ENCODE assay signal across 14 mouse cellular contexts in the genomic region with DNA sequence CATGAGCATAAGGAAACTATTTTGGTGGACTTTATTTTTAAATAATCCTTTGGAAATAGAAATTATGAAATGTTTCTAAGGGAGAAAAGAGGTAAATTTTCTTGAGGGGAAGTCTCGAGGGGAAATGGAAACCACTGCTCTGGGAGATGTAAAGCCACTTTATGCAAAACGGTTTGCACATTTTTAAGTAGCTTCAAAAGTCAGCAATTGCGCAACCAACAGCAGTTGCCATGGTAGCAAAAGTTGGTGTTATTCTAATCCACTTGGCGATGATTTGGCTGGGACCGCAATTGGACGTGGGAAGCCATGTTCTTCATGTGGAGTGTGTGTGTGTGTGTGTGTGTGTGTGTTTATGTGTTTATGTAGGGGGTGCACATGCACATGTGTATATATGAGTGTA. TPM values are rescaled to one million over a fixed set of nuclear protein-coding genes. Genes with fewer than 3 reads are reported as not detected.
DNase-seq lines count a peak whose midpoint lies in the region; ATAC-seq and TF ChIP-seq lines count a peak whose summit lies in the region.
"Had no signal": no experiment of that assay in that cellular context is flagged by ENCODE, and none has a peak within 500 bp of the region (broad histone marks: within the 10 kb centered on the region; RNA-seq: fewer than 3 reads in every experiment).

No protein-coding gene starts in this region.

- H3K4me3 ChIP-seq in lung, adult 2 months (replicated peaks; ENCODE audit: extremely low read depth, low read depth, low read length): no peak overlapping the region
- no peak overlapping the region for H3K4me3 ChIP-seq in lung, embryonic 14.5 days (ENCODE audit: low read depth, low read length)
- H3K4me3 ChIP-seq in hindbrain, embryonic 16.5 days (ENCODE audit: low read length): no peak overlapping the region
- H3K4me3 ChIP-seq in hindbrain, embryonic 12.5 days: no peak overlapping the region
- H3K4me3 ChIP-seq: embryonic facial prominence, embryonic 13.5 days; left cerebral cortex, adult 2 months; lung, embryonic 15.5 days had no signal

- H3K4me1 ChIP-seq in lung, adult 2 months (ENCODE audit: control insufficient read depth, insufficient read depth, low read length): no peaks in the 10 kb centered on the region
- no peaks in the 10 kb centered on the region; the same call in 1 of the 2 replicates for H3K4me1 ChIP-seq in lung, embryonic 14.5 days (ENCODE audit: insufficient read depth)
- 0 out of 2 replicates have a peak, but pooled peaks cover 4% of the 10 kb centered on the region for H3K4me1 ChIP-seq in hindbrain, embryonic 16.5 days (ENCODE audit: control insufficient read depth, insufficient read depth, low read depth, low read length)
- H3K4me1 ChIP-seq in hindbrain, embryonic 12.5 days: peaks cover 5% of the 10 kb centered on the region; the same call in 1 of the 2 replicates
- H3K4me1 ChIP-seq: embryonic facial prominence, embryonic 13.5 days had no signal

- H3K27me3 ChIP-seq in lung, embryonic 14.5 days (ENCODE audit: insufficient read depth, low read length): peaks cover 60% of the 10 kb centered on the region
- H3K27me3 ChIP-seq in splenic B cell, adult 2 months (ENCODE audit: control insufficient read depth, insufficient read depth, low read length, poor library complexity, severe bottlenecking): peaks cover 2% of the 10 kb centered on the region; the same call in 1 of the 2 replicates
- peaks cover 14% of the 10 kb centered on the region for H3K27me3 ChIP-seq in hindbrain, embryonic 16.5 days (replicated peaks; ENCODE audit: control insufficient read depth, insufficient read depth, low read length)
- peaks cover 85% of the 10 kb centered on the region for H3K27me3 ChIP-seq in hindbrain, embryonic 12.5 days

- no peaks in the 10 kb centered on the region for H3K9me3 ChIP-seq in lung, embryonic 14.5 days (ENCODE audit: low read depth, low read length)
- H3K9me3 ChIP-seq in hindbrain, embryonic 16.5 days (ENCODE audit: control insufficient read depth, low read length): no peaks in the 10 kb centered on the region
- no peaks in the 10 kb centered on the region for H3K9me3 ChIP-seq in hindbrain, embryonic 12.5 days (replicated peaks)
- H3K9me3 ChIP-seq: embryonic facial prominence, embryonic 13.5 days; lung, embryonic 15.5 days had no signal

- 51% methylated on average over 6 of the region's 6 CpGs for whole genome bisulfite sequencing in lung, adult 2 months
- WGBS in lung, embryonic 14.5 days: 64% methylated on average over 6 of the region's 6 CpGs
- 72% methylated on average over 6 of the region's 6 CpGs for WGBS in hindbrain, embryonic 16.5 days
- 74% methylated on average over 6 of the region's 6 CpGs for WGBS in hindbrain, embryonic 12.5 days

- no peak overlapping the region for H3K27ac ChIP-seq in lung, embryonic 14.5 days (ENCODE audit: low read depth)
- H3K27ac ChIP-seq in hindbrain, embryonic 16.5 days (ENCODE audit: low read depth, low read length): no peak overlapping the region
- H3K27ac ChIP-seq in hindbrain, embryonic 12.5 days: no peak overlapping the region
- H3K27ac ChIP-seq: embryonic facial prominence, embryonic 13.5 days; lung, embryonic 15.5 days had no signal

- TF ChIP-seq POLR2A in lung, adult 2 months (IDR thresholded peaks at IDR 0.05; ENCODE audit: borderline replicate concordance, extremely low read depth, low read depth, low read length): no peak

- H3K9ac ChIP-seq in lung, embryonic 14.5 days: no peak overlapping the region
- H3K9ac ChIP-seq in hindbrain, embryonic 16.5 days (ENCODE audit: low read depth, low read length): no peak overlapping the region
- H3K9ac ChIP-seq in hindbrain, embryonic 12.5 days: no peak overlapping the region
- H3K9ac ChIP-seq: embryonic facial prominence, embryonic 13.5 days; lung, embryonic 15.5 days had no signal

- peak; percentile 14 for DNase-seq in adrenal gland, adult 2 months
- DNase-seq in adrenal gland, adult 8-10 months: no peak
- peak; percentile 52 to 59 for DNase-seq in lung, adult 18-20 months
- DNase-seq in lung, adult 2 months: no peak
- peak; percentile 55 for DNase-seq in lung, embryonic 14.5 days
- DNase-seq in splenic B cell, adult 2 months (ENCODE audit: low read depth, low spot score): peak; percentile 54
- DNase-seq: cerebellum, adult 11 months; kidney, adult 11 months; thymus, postnatal 14 days had no signal

- TF ChIP-seq CTCF in lung, adult 2 months (IDR thresholded peaks at IDR 0.05; ENCODE audit: insufficient read depth, low read length): no peak
- no peak for TF ChIP-seq CTCF in lung, embryonic 14.5 days (IDR thresholded peaks at IDR 0.05; ENCODE audit: low read depth)

- no peak for ATAC-seq in lung, embryonic 14.5 days (ENCODE audit: insufficient read depth)
- no peak for ATAC-seq in hindbrain, embryonic 16.5 days
- no peak for ATAC-seq in hindbrain, embryonic 12.5 days (ENCODE audit: low FRiP score)

- no peaks in the 10 kb centered on the region for H3K36me3 ChIP-seq in lung, embryonic 14.5 days (ENCODE audit: insufficient read depth)
- H3K36me3 ChIP-seq in splenic B cell, adult 2 months (ENCODE audit: control insufficient read depth, insufficient read depth, low read length, poor library complexity, severe bottlenecking): no peaks in the 10 kb centered on the region
- H3K36me3 ChIP-seq in hindbrain, embryonic 16.5 days (ENCODE audit: control insufficient read depth, insufficient read depth, low read length): no peaks in the 10 kb centered on the region
- H3K36me3 ChIP-seq in hindbrain, embryonic 12.5 days: no peaks in the 10 kb centered on the region
- H3K36me3 ChIP-seq: embryonic facial prominence, embryonic 13.5 days; lung, embryonic 15.5 days had no signal

- H3K4me2 ChIP-seq in lung, embryonic 14.5 days: no peak overlapping the region
- H3K4me2 ChIP-seq in hindbrain, embryonic 16.5 days (ENCODE audit: low read length): no peak overlapping the region
- no peak overlapping the region for H3K4me2 ChIP-seq in hindbrain, embryonic 12.5 days (replicated peaks)
- H3K4me2 ChIP-seq: embryonic facial prominence, embryonic 13.5 days; lung, embryonic 15.5 days had no signal

RNA-seq across cellular contexts. Expression of a gene that starts 37.6 kb away (rescaled TPM):
- total RNA-seq in adrenal gland, adult 2 months (2021): 10 to 100 TPM; 12.1 to 30.9 TPM
- polyA plus RNA-seq in adrenal gland, adult 2 months (2012; rRNA removed): 7.6 and 10.1 TPM in 2 replicates
- 10 to 100 TPM; 26.4 to 88.9 (median 41.7) TPM for total RNA-seq in adrenal gland, adult 8-10 months (2022)
- polyA plus RNA-seq in lung, adult 2 months (2012; rRNA removed): 0.71 and 0.90 TPM in 2 replicates
- 0.46 and 0.53 TPM in 2 replicates for polyA plus RNA-seq in lung, embryonic 14.5 days (2014; fragmentation: Nextera tagmentation; extraction: Ambion mirVana)
- 13.2 and 19.1 TPM in 2 replicates for polyA plus RNA-seq in hindbrain, embryonic 16.5 days (2015; fragmentation: Nextera tagmentation; extraction: Ambion mirVana)
- polyA plus RNA-seq in hindbrain, embryonic 12.5 days (2016; fragmentation: Nextera tagmentation; extraction: Ambion mirVana): 0.84 and 0.90 TPM in 2 replicates

Comparison
In these comparisons a context has a peak if more than half of its experiments do, and no peak if none do; other contexts are left out.
1. DNase-seq: peak in adrenal gland, adult 2 months (single experiment), lung, adult 18-20 months (2 of 2), lung, embryonic 14.5 days (single experiment) and splenic B cell, adult 2 months (single experiment); none in adrenal gland, adult 8-10 months (single experiment) and lung, adult 2 months (single experiment).